Mouse (Mus musculus) midbrain, embryonic 10.5 days (tissue): ENCODE data around the gene Clps. TPM values are rescaled to one million over a fixed set of nuclear protein-coding genes. Genes with fewer than 3 reads are reported as not detected.

ENCODE experiments used
- DNase-seq: peaks from one replicate; pipeline ENCODE4 v3.0.0-alpha.2; 2017; ENCODE audit warnings: low spot score
- H3K27ac ChIP-seq: fragments of 300-500 bp; sonication (generic); replicated peaks from 2 replicates; pipeline ENCODE4 v1.5.1; 2016; ENCODE audit warnings: mild to moderate bottlenecking
- H3K27me3 ChIP-seq: fragments of 300-500 bp; sonication (generic); 2 replicates; pipeline ENCODE4 v1.6.1; 2016; ENCODE audit warnings: low read depth, mild to moderate bottlenecking; ENCODE audit not compliant: poor library complexity, severe bottlenecking
- H3K36me3 ChIP-seq: fragments of 300-500 bp; sonication (generic); 2 replicates; pipeline ENCODE4 v1.6.1; 2016; ENCODE audit warnings: mild to moderate bottlenecking, moderate library complexity
- H3K4me1 ChIP-seq: fragments of 300-500 bp; sonication (generic); 2 replicates; pipeline ENCODE4 v1.6.1; 2016
- H3K4me3 ChIP-seq: fragments of 300-500 bp; sonication (generic); 2 replicates; pipeline ENCODE4 v1.5.1; 2016; ENCODE audit warnings: mild to moderate bottlenecking, moderate library complexity
- H3K9me3 ChIP-seq: fragments of 300-500 bp; sonication (generic); replicated peaks from 2 replicates; pipeline ENCODE4 v1.6.1; 2016; ENCODE audit warnings: mild to moderate bottlenecking
- WGBS: fragments of 180-500 bp; shearing (Covaris S2); methylation state at CpG from one replicate; pipeline ENCODE4 v1.1.7; 2016; 5-methylcytosine and 5-hydroxymethylcytosine counted together
- polyA plus RNA-seq: library from polyadenylated mRNA; unstranded; fragments of >200 nt; fragmentation: Nextera tagmentation; extraction: Ambion mirVana; gene quantifications from 2 replicates; pipeline ENCODE4 v1.2.1, GENCODE M21; 2016

The Clps gene
- polyA plus RNA-seq, 1 experiment from 2014 or later = not detected

DNA sequence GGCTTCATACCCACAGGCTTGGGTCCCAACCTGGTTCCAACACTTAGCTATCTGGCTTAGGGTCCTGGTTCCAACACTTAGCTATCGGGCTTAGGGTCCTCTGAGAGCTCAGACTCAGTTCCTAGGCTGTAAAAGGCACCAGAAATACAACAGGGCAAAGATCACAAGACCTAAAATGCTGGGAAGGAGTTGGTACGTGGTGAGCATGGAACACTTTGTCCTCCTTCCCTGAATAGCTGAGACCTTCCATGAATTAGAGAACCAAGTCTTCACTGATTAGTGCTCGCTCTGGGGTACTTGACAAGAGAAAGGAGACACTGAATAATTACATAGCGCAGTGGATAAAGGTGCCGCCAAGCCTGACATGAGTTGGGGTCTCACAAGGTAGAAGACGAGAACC lies 38.6 kb downstream of the Clps start:
- Histone ChIP-seq H3K4me1 (peaks cover 46% of the 10 kb centered on the region), H3K27ac (no peak overlapping the region), H3K36me3 (no peaks in the 10 kb centered on the region), H3K4me3 (peak overlapping the region; percentile 85), H3K27me3 (peaks cover 86% of the 10 kb centered on the region), H3K9me3 (peaks cover 8% of the 10 kb centered on the region; the same call in 1 of the 2 replicates)
- 42% methylated on average over 6 of the region's 6 CpGs for WGBS
- DNase-seq = no peak

DNA sequence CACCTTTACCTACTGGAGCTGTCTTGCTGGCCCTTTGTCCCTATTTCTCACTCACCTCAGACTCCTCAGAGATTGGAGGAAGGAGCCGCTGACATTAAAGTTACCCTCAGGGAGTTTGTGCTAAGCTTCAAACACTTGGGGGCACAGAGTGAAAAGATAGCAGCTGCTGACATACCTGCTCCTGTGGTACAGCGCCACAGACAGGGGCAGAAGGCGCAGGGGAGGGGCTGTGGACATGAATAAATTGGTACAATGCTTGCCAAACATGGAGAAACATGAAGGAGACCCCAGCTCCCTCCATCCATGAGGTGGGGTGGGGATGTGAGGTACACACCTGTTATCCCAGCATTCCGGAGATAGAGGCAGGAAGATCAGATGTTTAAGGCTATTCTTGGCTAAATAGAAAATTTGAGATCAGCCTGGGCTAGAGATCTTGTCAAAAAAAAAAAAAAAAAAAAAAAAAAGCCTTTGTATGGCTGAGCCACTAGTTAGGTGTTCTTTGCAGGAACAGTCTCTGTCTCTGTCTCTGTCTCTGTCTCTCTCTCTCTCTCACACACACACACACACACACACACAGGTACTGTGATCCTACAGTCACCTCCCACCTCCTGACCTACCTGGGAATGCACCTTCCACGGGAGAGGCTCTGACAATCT lies 39.4 kb downstream of the Clps start:
- H3K4me3 ChIP-seq = no peak overlapping the region
- peaks cover 90% of the 10 kb centered on the region for H3K27me3 ChIP-seq
- 69% methylated on average over 5 of the region's 5 CpGs for WGBS
- DNase-seq = no peak
- peaks cover 8% of the 10 kb centered on the region; the same call in 1 of the 2 replicates for H3K9me3 ChIP-seq
- no peaks in the 10 kb centered on the region for H3K36me3 ChIP-seq
- peaks cover 48% of the 10 kb centered on the region for H3K4me1 ChIP-seq
- H3K27ac ChIP-seq = no peak overlapping the region

DNA sequence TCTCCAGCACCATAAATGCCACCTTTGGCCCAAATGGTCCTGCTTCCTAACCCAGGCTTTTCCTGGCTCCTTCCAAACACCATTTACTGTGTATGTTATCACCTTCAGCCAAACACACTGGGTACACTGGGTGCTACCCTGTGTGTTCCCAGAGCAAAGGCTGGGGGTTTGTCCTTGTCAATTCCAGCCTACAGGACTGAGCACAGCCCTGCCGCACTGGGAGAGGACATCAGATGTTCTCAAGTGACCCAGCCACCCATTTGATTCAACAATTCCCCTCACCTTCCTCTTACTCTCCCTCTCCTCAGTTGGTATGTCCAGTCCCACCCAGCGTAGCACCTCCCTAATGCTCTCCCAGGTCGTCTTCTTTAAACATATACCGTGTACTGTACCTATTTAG lies 40.0 kb downstream of the Clps start:
- WGBS = 87% methylated on average over 4 of the region's 4 CpGs
- H3K4me1 ChIP-seq = peaks cover 54% of the 10 kb centered on the region
- peaks cover 8% of the 10 kb centered on the region; the same call in 1 of the 2 replicates for H3K9me3 ChIP-seq
- no peak overlapping the region for H3K27ac ChIP-seq
- no peak overlapping the region for H3K4me3 ChIP-seq
- DNase-seq = no peak
- H3K27me3 ChIP-seq = peaks cover 96% of the 10 kb centered on the region
- H3K36me3 ChIP-seq = no peaks in the 10 kb centered on the region

DNA sequence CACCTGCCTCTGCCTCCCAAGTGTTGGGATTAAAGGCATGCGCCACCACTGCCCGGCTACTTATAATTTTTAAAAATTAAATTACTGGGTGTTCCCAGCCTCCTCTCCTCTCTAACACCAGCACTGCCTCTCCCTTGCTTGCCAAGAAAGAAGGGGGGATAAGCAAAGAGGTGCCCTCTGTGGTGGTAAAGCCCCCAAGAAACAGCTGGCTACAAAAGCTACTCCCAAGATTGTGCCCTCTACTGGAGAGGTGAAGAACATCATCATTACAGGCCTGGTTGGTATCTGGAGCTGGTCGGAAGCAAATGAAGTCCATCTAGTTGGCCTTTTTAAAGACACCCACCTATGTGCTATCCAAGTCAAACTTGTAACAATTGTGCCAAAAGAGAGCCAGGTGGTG lies 40.7 kb downstream of the Clps start:
- Histone ChIP-seq H3K9me3 (peaks cover 8% of the 10 kb centered on the region; the same call in 1 of the 2 replicates), H3K4me3 (no peak overlapping the region), H3K27me3 (peaks cover 98% of the 10 kb centered on the region), H3K36me3 (no peaks in the 10 kb centered on the region), H3K4me1 (peaks cover 61% of the 10 kb centered on the region), H3K27ac (no peak overlapping the region)
- DNase-seq = no peak
- WGBS = 94% methylated on average over 3 of the region's 3 CpGs

DNA sequence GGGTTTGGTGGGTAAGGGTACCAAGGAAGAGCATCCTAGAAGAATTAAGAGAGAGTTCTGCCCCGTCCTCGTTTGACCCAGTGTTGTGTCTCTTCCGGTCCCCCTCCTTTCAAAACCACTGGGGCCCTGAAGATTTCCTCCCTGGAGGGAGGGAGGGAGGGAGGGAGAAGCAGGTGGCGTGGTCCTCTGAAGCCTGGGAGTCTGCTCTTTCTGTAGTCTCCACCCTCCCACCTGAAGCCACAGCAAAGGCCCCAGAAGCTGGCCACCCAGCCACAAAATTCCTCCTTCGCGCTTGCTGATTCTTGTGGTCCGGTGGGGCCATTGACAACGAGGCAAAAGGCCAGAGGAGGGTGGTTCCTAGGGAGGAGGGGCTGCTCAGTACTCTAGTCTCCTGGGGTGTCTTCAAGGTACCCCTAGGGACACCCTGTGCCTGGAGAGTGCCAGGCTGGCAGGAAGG lies 41.9 kb downstream of the Clps start:
- 21% methylated on average over 8 of the region's 8 CpGs for WGBS
- Histone ChIP-seq H3K9me3 (peaks cover 8% of the 10 kb centered on the region; the same call in 1 of the 2 replicates), H3K4me3 (peak overlapping the region; percentile 64), H3K27me3 (peaks cover 89% of the 10 kb centered on the region), H3K36me3 (no peaks in the 10 kb centered on the region), H3K27ac (peak overlapping the region; percentile 84), H3K4me1 (peaks cover 67% of the 10 kb centered on the region)
- DNase-seq = no peak

DNA sequence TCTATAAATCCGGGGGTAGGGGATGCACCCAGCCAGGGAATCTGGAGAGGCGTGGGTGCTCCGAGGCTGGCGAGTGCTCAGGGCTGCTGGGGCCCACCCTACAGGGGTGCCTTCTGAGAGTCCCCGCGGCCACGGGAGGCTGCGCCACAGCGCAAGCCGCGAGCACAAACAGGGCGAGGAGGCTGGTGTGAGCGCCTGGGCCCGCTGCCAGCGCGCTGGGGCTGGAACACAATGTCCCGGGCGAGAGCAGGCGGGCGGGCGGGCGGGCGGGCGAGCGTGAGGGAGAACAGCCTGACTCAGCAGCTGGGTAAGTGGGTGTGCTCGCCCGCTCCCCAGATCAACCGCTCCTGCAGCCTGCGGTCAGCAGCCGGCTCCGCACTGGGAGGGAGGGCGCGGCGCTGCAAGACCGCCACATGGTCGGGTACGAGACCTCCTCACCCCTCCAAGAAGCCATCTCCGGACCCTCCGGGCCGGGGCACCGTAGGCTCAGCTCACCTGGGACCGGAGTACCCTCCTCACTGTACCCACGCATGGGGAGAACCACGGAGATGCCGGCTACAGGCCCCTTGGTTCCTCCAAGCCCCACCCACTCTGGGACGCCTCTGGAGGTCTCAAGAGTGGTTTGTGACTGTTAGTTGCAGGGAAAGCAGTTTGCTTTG lies 42.5 kb downstream of the Clps start:
- H3K36me3 ChIP-seq = no peaks in the 10 kb centered on the region
- peaks cover 61% of the 10 kb centered on the region for H3K4me1 ChIP-seq
- peak; percentile 53 for DNase-seq
- under 1% methylated on average over 41 of the region's 46 CpGs for WGBS
- peak overlapping the region; percentile 84 for H3K27ac ChIP-seq
- H3K9me3 ChIP-seq = peaks cover 8% of the 10 kb centered on the region; the same call in 1 of the 2 replicates
- H3K27me3 ChIP-seq = peaks cover 84% of the 10 kb centered on the region
- peak overlapping the region; percentile 64 for H3K4me3 ChIP-seq

DNA sequence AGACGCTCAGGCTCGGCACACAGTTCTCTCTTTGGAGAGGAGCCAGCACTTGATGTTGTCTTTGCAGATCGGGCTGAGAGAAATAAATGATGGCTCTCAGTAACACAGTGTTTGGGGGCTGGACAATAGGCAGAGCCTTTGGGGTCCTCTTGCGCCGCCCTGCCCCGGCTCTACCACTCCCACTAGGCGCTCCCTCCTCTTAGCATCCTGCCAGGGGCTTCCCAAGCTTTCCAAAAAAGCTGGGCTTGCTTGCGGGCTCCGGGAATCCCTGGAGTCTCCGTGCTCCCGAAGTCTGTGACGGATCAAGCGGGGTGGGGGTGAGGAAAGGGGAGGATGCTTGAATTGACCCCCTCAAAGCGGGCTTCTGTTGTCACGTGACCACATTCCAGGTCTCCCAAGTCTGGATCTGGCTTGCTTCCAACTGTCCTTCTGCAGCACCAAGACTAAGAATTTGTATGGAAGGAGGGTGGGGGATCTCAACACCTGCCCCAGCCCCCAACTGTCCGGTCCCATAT lies 43.1 kb downstream of the Clps start, which contains the start of gene Fkbp5:
Fkbp5 (minus strand) TSS at position 87 of the 515 bp plus-strand sequence.
- peaks cover 60% of the 10 kb centered on the region for H3K4me1 ChIP-seq
- no peaks in the 10 kb centered on the region for H3K36me3 ChIP-seq
- peaks cover 82% of the 10 kb centered on the region for H3K27me3 ChIP-seq
- H3K9me3 ChIP-seq = peaks cover 8% of the 10 kb centered on the region; the same call in 1 of the 2 replicates
- peak; percentile 45 for DNase-seq
- peak within 1 kb of the TSS; percentile 64 for H3K4me3 ChIP-seq
- H3K27ac ChIP-seq = peak within 1 kb of the TSS; percentile 84
- WGBS = 4% methylated on average over 16 of the region's 16 CpGs

DNA sequence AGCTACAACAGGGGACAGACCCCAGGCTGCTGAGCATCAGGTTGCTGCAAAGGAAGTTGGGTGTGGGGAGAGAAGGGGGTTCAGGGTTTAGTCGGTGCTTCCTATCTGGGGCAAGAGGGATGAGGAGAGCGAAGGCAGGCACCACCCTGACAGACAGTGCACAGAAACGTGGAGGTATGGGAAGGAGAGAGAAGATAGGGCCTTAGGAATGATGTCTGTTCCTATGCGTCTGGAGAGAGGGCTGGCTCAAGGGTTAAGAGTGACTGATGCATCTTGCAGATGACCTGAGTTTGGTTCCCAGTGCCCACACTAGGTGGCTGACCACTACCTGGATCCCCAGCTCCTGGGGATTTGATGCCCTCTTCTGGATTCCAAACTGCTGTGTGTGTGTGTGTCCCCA lies 43.7 kb downstream of the Clps start:
- Histone ChIP-seq H3K4me1 (peaks cover 60% of the 10 kb centered on the region), H3K27ac (no peak overlapping the region), H3K36me3 (no peaks in the 10 kb centered on the region), H3K9me3 (peaks cover 8% of the 10 kb centered on the region; the same call in 1 of the 2 replicates), H3K27me3 (peaks cover 81% of the 10 kb centered on the region), H3K4me3 (0 out of 2 replicates have a peak overlapping the region, but pooled peaks have one; percentile 64)
- 78% methylated on average over 4 of the region's 4 CpGs for WGBS
- no peak for DNase-seq

DNA sequence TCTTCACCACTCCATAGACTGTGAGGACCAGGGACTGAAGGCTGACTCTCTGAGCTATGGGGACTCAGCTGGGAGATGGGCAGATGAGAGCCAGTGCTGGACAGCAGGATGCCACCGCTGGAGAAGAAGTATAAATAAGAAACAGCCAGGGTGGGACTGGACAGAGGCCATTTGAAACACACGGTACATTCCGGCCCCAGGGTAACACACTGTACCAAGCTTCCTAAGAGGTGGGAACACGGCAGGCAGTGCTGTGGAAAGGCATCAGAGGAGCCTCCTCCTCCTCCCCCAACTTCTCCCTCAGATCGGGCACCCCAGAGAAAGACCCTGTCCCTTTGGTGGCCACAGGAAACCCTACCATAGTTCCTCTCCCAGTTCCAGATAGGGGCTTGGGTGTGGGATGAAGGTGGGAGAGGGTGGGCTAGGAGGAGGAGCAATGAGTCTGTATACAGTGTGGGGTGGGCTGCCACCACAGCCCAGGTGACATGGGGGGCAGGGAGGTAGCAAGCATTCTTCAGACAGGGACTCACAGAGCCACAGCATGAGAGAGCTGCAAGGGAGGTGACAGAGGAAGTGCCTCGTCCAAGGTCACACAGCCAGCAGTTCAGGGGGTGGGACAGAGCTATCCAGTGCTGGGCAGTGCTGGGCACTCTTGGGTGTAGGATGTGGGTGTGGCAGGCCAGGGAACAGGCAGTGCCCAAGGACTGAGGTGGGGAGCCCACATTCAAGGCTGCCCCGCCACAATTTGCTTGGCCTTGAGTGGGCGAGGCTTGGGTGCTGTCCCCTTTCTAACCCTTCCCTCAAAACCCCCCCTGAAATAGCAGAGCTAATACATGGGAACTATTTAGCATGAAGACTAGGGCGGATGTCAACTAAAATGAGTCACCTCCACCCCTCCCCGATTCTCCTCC lies 44.9 kb downstream of the Clps start:
- Histone ChIP-seq H3K9me3 (peaks cover 8% of the 10 kb centered on the region; the same call in 1 of the 2 replicates), H3K27ac (no peak overlapping the region), H3K27me3 (peaks cover 80% of the 10 kb centered on the region), H3K4me3 (no peak overlapping the region), H3K4me1 (peaks cover 70% of the 10 kb centered on the region), H3K36me3 (no peaks in the 10 kb centered on the region)
- WGBS = 73% methylated on average over 10 of the region's 10 CpGs
- no peak for DNase-seq

DNA sequence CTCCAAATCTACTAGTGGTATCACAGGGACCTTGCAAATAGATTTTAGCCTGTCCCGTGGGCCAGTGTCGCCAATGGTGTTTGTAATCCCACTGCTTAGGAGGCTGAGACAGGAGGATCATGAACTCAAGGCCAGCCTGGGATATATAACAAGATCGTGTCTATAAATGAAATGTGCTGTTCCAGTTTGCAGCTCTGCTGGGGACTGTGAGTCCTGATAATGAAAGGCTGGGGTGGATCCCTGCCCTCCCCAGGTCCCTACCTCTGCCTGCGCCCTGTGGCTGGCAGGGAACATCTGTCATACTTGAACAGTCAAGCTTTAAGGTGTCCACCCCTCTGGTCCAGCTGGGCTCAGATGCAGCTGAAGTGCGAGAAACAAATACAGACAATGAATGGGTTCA lies 46.0 kb downstream of the Clps start:
- Histone ChIP-seq H3K4me1 (peaks cover 78% of the 10 kb centered on the region), H3K9me3 (peaks cover 8% of the 10 kb centered on the region; the same call in 1 of the 2 replicates), H3K27me3 (peaks cover 70% of the 10 kb centered on the region), H3K36me3 (no peaks in the 10 kb centered on the region), H3K4me3 (no peak overlapping the region), H3K27ac (no peak overlapping the region)
- WGBS = 72% methylated on average over 5 of the region's 5 CpGs
- no peak for DNase-seq

DNA sequence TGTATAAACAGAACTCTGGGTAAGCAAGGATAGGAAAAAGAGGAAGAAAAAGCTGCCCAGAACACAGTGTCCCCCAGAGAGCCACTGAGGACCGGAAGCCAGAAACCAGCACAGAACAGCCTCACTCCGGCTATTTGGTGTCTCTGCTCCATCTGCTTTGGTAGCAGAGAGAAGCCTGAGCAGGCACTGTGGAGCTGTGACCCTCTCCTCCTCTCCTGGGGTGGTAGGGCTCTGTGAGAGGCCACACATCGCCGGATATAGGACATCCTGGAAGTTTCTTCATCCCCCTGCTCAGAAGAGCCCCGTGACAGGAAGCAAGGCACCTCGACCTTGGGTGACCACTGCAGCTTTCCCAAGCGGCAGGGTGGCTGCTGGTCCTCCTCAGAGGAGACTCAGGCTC lies 46.7 kb downstream of the Clps start:
- 62% methylated on average over 7 of the region's 7 CpGs for WGBS
- DNase-seq = no peak
- Histone ChIP-seq H3K27me3 (peaks cover 64% of the 10 kb centered on the region), H3K36me3 (no peaks in the 10 kb centered on the region), H3K27ac (0 out of 2 replicates have a peak overlapping the region, but pooled peaks have one; percentile 43), H3K4me3 (no peak overlapping the region), H3K4me1 (peaks cover 76% of the 10 kb centered on the region), H3K9me3 (0 out of 2 replicates have a peak, but pooled peaks cover 1% of the 10 kb centered on the region)

DNA sequence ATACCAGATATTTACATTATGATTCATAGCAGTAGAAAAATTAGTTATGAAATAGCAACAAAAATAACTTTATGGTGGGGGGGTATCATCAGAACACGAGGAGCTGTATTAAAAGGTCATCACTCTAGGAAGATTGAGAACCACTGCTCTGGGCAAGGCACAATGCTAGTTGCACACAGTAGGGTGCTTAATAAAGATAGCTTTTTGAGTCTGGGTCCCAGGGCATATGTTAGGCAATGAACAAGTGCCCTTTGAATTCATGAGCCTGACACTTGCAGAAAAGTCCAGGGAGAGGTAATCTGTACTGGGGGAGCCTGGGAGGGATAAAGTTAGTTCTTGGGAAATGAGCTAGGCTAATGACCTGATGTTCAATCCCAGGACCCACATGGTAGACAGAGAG lies 47.2 kb downstream of the Clps start:
- Histone ChIP-seq H3K36me3 (no peaks in the 10 kb centered on the region), H3K27me3 (peaks cover 59% of the 10 kb centered on the region), H3K27ac (no peak overlapping the region), H3K9me3 (no peaks in the 10 kb centered on the region), H3K4me1 (peaks cover 71% of the 10 kb centered on the region), H3K4me3 (no peak overlapping the region)
- WGBS = 88% methylated on average over 1 of the region's 1 CpGs
- DNase-seq = no peak
